Mouse (Mus musculus): Measurements from ENCODE around the gene Kmt5b.

DNA sequence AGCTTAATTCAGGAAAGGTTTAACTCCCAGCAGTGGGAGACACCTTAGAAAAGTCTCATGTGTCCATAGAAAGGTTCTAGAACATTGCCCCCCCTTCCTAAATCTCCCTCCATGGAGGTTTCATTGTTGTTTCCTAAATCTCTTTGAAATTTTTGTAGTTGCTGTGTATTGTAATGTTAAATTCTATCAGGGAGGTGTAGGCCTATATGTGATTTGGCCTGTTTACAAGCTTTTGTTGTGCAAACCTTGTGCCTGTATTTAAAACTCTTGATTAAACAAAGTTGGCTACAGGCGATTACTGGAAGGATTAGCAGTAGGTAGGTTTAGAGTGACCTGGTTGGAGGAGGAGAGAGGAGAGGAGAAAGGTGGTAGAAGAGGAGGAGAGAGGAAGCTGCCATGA, 9.4 kb upstream of the Kmt5b start:
- TF ChIP-seq GABPA (IDR thresholded peaks at IDR 0.05; ENCODE audit: low read depth, low read length) (no peak), EP300 (IDR thresholded peaks at IDR 0.05; ENCODE audit: low read depth in 1 of 2, low read length in 2 of 2) (no peak), HCFC1 (IDR thresholded peaks at IDR 0.05; ENCODE audit: low read depth, low read length) (no peak), POLR2A (IDR thresholded peaks at IDR 0.05; ENCODE audit: control insufficient read depth in 1 of 2, insufficient read depth in 1 of 2, low read depth in 1 of 2, low read length in 2 of 2, poor library complexity in 1 of 2) (no peak), MAX (IDR thresholded peaks at IDR 0.05; ENCODE audit: low read length) (no peak), POLR2AphosphoS2 (IDR thresholded peaks at IDR 0.05; ENCODE audit: low read length) (no peak), CTCF (IDR thresholded peaks at IDR 0.05 in 2 of 3, conservative IDR thresholded peaks at IDR 0.05 in 1 of 3; ENCODE audit: control insufficient read depth in 1 of 3, insufficient read depth in 1 of 3, low read depth in 2 of 3, low read length in 3 of 3, poor library complexity in 1 of 3, severe bottlenecking in 1 of 3) (no peak), TAL1 (IDR thresholded peaks at IDR 0.05; ENCODE audit: low read length) (no peak)
